Mouse (Mus musculus): ENCODE data around the gene Nt5c3b.
A peak's percentile ranks its signal among the peaks of the same experiment; 100 is the strongest.

The Nt5c3b gene

GRCm38 (mm10) chr11:100399727-100400538 is 41.7 kb downstream of the Nt5c3b start:
- DNase-seq (ENCODE audit: low read depth, low spot score), result no peak

DNA sequence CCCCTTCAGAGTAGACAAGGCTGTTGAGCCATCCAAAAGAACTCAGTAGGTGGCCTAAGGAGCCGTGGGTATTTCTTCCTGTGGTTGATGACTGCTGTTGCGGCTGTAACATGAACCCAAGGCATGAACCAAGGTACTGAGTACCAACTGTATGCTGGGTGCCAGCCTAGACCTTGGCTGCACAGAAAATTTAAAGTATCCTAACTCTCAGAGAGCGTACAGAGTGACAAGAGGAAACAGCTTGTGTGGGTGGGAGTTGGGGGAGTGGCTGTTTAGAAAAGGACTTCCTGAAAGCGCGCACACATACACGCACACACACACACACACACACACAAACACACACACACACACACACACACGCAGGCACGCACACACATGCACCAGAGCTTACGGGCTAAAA is 42.3 kb downstream of the Nt5c3b start:
- DNase-seq (ENCODE audit: low read depth, low spot score), result no peak

GRCm38 (mm10) chr11:100398517-100398916 is 43.1 kb downstream of the Nt5c3b start:
- no peak for DNase-seq (ENCODE audit: low read depth, low spot score)

DNA sequence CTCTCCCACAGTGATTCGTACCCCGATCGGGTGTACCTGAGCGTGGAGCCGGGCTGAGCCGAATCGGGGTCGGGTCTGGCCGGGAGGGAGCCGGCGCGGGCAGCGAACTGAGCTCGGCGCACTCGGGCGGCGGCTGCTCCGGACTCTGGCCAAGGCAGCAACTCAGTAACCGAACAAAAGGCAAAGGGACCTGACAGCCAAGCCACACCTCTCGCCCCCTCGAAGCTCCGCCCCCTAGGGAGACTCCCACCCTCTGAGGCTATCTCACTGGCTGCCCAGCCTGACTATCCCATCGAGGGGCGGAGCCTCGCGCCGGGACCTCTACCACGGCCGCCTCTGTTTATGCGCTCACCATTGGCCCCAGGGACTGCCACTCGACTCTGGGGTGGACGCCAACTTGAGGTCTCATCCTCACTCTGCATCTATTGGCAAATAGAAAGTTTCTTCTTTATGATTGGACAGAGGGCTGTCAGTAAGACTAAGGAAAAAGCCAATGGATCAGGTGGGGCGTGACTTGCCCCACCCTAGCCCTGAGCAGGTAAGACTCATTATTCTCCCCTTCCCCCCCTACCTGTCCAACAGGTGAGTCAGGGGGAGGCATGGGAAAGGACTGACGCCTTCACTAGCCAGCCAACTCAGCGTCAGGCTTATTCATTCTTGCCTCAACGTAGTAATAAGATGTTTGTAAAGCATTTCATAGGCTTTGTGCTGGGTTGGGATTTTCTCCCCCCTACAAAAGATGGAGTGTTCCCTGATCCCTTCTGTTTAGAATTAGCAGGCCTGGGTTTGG is 43.8 kb downstream of the Nt5c3b start, which contains the start of gene Jup:
Gene Jup, minus strand, starts transcription at position 164 of the 790 bp plus-strand sequence.
- DNase-seq (ENCODE audit: low read depth, low spot score), result peak; percentile 99

DNA sequence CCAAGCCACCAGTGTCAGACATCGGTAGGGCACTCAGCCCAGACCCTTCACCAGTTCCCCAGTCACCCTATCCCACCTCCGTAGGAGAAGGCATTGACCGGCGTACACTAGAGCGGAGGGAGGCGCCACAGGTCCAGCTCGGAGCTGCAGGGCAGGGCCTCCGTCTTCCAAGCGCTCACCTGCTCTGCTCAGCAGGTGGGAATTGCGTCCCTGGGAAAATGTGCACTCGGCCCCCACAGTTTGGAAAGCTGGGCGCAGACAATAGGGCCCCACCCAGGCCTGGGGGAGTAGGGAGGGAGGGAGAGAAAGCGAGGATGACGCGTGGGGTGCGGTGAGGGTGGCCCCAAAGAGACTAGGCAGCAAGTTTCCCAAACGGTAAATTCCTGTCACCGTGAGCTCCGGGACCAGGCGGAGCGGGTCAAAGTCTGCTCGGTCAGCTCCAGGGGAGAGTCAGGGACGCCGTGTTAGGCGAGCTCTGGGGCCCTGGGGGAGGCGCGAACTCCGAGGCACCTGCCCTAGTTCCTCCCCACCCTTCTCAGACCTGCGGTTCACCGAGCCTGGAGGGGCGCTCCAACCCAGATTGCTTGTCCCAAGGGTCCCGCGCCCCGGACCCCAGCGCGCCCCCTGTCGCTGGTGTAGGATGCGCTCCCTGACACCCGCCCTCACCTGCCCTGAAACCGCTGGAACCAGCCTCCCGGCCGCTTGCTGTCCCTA is 44.6 kb downstream of the Nt5c3b start:
- no peak for DNase-seq (ENCODE audit: low read depth, low spot score)

DNA sequence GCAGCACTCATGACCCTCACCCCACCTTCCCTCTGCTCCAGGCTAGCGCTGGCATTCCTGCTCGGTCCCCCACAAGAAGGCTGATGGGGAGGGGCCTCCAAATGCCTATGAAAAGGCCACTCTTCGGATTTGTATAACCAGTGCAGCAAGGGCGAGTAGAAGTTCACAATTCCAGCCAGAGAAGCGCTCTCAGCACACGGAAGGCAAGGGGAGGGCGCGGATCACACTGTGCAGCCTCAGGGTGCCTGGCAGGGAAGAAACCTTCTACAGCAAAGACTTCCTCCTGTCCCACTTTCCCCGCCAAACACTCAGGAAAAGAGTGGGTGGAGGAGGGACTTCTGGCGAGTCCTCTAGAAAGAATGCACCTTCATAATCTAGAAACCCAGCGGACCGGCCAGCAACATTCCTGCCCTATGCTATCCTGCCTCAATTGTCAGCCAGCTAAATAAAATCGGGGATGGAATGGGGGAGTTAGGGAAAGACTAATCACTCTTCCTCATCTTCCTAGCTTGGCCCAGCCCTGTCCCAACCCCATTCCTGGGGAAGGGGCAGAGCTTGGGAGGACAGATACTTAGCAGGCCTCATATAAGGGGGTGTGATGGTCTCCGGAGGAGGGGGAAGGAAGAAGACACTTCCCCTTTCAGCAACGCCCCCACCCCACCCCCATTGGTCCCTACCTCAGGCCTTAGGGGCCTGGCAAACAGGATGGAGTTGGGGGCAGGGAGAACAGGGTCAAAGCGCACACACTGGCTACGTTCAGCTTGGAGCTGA is 45.6 kb downstream of the Nt5c3b start:
- DNase-seq (ENCODE audit: low read depth, low spot score), result peak; percentile 34

- no peak for DNase-seq (ENCODE audit: low read depth, low spot score)
These were observed 46.4 kb downstream of the Nt5c3b start for GRCm38 (mm10) chr11:100395200-100395599.

- no peak for DNase-seq (ENCODE audit: low read depth, low spot score)
These were observed 47.1 kb downstream of the Nt5c3b start for GRCm38 (mm10) chr11:100394353-100395074.

DNA sequence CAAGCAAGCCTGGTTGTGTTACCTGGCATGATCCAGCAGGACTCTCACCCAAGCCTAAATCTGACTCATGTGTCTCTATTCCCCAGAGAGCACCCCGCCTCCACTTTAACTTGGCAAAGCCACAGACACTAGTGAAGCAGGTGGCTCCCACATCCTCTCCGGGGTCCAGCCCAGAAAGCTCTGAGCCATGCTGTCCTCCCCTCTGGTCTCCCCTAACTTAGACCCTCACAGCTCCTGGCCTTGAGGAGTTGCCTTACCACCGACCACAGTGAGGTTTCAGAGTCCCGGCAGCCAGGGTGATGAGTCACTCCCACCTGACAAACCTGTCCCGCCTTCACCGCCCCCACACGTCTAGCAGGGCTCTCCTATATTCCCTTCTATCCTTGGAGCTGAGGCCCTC is 47.9 kb downstream of the Nt5c3b start:
- DNase-seq (ENCODE audit: low read depth, low spot score), result no peak

GRCm38 (mm10) chr11:100392958-100393357 is 48.6 kb downstream of the Nt5c3b start:
- DNase-seq (ENCODE audit: low read depth, low spot score), result no peak

DNA sequence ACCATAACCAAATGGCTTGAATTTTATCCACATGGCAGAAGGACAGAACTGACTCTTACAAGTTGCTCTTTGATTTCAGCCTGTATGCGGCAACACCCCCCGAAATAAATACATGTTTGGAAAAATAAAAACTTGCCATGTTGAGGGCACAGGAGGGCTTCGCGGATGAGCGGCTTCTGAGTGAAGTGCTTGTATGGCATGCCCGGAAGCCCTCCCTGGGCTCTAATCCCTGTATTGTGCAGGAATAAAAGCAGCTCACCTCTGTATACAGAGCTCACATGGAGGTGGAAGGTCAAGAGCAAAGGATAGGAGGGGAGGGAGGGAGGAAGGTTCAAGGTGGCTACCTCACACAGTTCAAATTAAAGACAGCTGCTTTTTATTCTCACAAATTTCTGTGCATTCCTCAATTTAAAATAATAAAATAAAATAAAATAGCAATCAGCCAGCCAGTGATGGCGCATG is 49.7 kb downstream of the Nt5c3b start:
- DNase-seq (ENCODE audit: low read depth, low spot score), result no peak

GRCm38 (mm10) chr11:100391081-100391883 is 50.3 kb downstream of the Nt5c3b start:
- peak; percentile 42 for DNase-seq (ENCODE audit: low read depth, low spot score)

GRCm38 (mm10) chr11:100389931-100390445 is 51.6 kb downstream of the Nt5c3b start:
- DNase-seq (ENCODE audit: low read depth, low spot score), result no peak

GRCm38 (mm10) chr11:100388588-100388987 is 53.0 kb downstream of the Nt5c3b start:
- DNase-seq (ENCODE audit: low read depth, low spot score), result no peak

DNA sequence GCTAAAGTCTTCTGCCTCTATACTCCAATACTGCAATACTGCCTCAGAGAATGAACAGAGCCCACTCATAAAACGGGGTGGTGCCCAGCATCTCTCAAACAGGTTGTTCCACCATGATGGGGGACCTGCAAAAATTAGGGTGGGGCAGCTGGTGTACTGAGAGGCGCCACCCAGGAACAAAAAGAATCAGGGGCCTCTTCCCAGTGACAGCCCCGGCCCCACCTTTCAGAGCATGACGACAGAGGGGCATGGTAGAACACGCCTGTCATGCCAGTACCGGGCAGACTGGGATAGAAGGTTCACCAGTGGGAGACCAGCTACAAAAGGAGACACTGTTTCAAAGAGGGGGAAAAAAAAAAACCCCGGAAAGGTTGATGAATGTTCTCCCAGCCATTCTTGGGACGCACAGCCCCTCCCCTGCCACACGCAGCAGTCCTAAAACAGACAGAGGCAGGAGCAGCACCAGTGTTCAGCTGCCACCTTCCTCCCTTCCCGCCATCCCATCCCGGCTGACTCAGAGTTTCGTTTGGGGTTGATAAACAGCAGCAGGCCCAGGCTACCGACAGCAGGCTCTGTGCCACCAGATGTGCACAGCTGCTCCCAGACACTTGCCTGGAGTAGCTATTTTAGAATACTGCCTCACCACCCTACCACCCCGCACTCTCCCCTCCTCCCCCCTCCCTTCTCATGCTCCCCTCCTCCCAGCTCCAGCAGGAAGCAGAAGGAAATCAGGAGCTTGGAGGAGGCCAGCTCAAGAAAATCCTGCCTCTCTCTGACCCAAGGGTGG is 53.8 kb downstream of the Nt5c3b start:
- peak; percentile 50 for DNase-seq (ENCODE audit: low read depth, low spot score)

DNA sequence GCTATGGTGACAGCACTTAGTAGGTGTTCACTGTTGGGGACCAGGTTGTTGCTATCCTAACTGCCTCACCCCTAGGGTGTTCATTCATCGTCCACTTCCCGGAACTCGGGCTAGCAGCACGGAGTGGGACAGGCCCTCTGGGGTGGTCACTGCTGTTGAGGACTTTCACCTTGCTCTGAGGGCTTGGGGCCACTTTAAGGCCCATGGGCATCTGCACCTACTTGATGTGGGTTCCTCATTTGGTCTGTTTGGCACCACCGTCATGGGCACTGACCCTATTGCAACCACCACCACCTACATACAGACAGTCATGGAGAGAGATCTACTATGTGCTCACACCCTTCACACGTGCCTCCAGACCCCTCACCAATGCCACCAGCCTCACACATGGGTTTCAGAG is 54.5 kb downstream of the Nt5c3b start:
- no peak for DNase-seq (ENCODE audit: low read depth, low spot score)

DNA sequence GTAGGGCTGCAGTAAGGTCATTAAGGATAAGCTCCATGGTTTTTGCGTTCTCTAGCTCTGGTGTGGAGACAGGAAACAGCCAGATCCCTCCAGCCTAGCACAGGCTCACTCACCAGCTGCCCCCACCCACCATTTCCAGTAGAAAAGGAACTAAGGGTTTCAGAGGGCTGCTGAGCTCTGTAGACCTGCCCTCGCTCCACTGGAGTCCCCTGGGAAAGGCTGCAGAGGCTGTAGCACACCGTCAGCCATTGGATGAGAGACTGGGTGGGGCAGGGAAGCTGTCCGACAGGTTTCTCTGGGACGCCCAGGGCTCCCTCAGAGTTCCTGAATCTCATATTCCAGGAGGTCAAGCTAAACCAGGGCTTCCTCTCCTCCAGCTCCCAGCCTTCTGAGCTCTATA is 55.0 kb downstream of the Nt5c3b start:
- no peak for DNase-seq (ENCODE audit: low read depth, low spot score)

DNA sequence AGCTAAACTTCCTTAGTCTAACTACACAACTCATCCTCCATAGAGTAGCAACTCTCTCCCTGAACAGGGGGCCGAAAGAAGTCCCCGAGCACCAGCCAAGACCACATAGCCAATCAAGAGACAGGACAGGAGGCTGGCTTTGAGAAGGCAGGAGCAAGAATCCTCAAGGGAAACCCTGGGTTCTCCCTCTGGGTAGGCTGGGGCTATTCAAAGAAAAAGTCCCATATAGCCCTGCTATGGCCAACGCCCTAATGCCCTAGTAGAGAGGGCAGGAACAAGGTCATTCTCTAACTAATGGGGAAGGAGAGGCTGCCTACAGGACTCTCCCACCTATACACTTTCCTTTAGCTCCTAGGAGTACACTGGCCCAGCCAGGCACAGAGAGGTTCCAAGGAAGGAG is 56.6 kb downstream of the Nt5c3b start:
- DNase-seq (ENCODE audit: low read depth, low spot score), result no peak

- no peak for DNase-seq (ENCODE audit: low read depth, low spot score)
These were observed 58.9 kb downstream of the Nt5c3b start for GRCm38 (mm10) chr11:100382682-100383081.
